Comparison of ENCODE assay signal across 8 mouse cellular contexts in the genomic region with DNA sequence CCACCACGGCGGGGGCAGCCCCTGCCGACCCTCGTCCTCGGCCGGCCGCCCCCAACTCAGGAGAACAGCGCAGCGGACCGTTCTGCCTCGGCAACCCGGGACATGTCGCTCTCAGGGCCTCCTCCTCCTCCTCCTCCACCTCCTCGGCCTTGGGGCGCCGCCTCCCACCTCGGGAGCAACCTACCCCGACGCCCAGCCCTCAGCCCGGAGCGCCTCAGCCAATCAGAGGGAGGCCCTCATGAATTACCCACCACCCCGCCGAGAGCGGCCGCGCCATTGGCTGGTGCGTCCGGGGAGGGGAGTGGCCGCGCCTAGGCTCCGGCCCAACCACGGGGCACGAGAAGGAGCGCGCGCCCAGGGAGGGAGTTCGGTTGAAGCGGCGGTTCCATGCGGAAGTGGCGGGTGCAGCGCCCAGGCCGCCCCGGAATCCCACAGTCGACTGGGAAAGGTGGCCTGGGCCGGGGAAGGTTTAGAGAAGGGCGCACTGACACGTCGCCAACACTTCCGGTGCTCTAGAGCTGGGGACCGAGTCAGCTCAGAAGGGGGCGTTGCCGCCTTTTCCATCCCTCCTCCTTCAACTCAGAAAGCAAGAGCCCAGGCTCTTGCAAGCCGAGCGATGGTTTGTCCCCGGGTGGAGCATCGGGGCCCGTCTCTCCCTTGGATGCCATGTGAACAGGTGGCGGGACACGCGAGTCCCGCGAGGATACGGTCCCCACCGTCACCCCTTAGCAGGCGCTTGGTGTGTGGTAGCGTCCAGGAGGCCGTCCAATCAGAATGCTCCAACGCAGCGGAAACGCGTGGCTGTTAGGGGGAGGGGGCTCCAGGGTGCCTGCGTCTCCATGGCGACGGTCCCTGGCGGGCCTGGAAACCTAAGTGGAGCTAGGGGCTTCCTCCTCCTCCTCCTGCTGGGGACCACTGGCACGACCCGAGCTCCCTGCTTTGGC. TPM values are rescaled to one million over a fixed set of nuclear protein-coding genes. Genes with fewer than 3 reads are reported as not detected.
DNase-seq lines count a peak whose midpoint lies in the region; ATAC-seq and TF ChIP-seq lines count a peak whose summit lies in the region.

A gene (minus strand): TSS at position 140 of the 944 bp plus-strand sequence.

- peak; percentile 98 to 99 for DNase-seq in B cell, adult 2 months
- DNase-seq in brain, adult 2 months (ENCODE audit: low read depth, low spot score): peak; percentile 99
- peak; percentile 85 for DNase-seq in liver, adult 2 months (ENCODE audit: extremely low read depth, low read depth, low spot score)
- DNase-seq in splenic B cell, adult 2 months (ENCODE audit: low read depth, low spot score): peak; percentile 98

- no peaks in the 10 kb centered on the region for H3K9me3 ChIP-seq in heart, embryonic 11.5 days (replicated peaks; ENCODE audit: control insufficient read depth, low read length)
- no peaks in the 10 kb centered on the region for H3K9me3 ChIP-seq in kidney, embryonic 16.5 days (ENCODE audit: low read length)

- peak within 1 kb of the TSS; percentile 97 for H3K9ac ChIP-seq in heart, embryonic 11.5 days (ENCODE audit: low read depth, low read length)
- peak within 1 kb of the TSS; percentile 96 for H3K9ac ChIP-seq in kidney, embryonic 16.5 days (replicated peaks; ENCODE audit: low read length)
- H3K9ac ChIP-seq in liver, adult 2 months (ENCODE audit: low read depth, low read length): peak within 1 kb of the TSS; percentile 93

- H3ac ChIP-seq in myocyte (ENCODE audit: control insufficient read depth, insufficient read length): peak within 1 kb of the TSS; percentile 98

- no peak for TF ChIP-seq CTCF in liver, adult 2 months (IDR thresholded peaks at IDR 0.05; ENCODE audit: low read depth, low read length)

- H3K4me3 ChIP-seq in heart, embryonic 11.5 days (ENCODE audit: low read depth, low read length): peak within 1 kb of the TSS; percentile 100
- peak within 1 kb of the TSS; percentile 83 for H3K4me3 ChIP-seq in kidney, embryonic 16.5 days (ENCODE audit: low read length)
- peak within 1 kb of the TSS; percentile 83 for H3K4me3 ChIP-seq in liver, adult 2 months (ENCODE audit: insufficient read depth, low read depth, low read length)
- H3K4me3 ChIP-seq in myocyte: peak within 1 kb of the TSS; percentile 83

- peaks cover 30% of the 10 kb centered on the region; the same call in 1 of the 2 replicates for H3K79me2 ChIP-seq in liver, adult 2 months (ENCODE audit: control insufficient read depth, insufficient read depth, low read length)
- H3K79me2 ChIP-seq in myocyte (ENCODE audit: control insufficient read depth, insufficient read depth): peaks cover 43% of the 10 kb centered on the region

- H3K4me1 ChIP-seq in heart, embryonic 11.5 days (ENCODE audit: control insufficient read depth, insufficient read depth, low read length): peaks cover 40% of the 10 kb centered on the region
- peaks cover 57% of the 10 kb centered on the region for H3K4me1 ChIP-seq in kidney, embryonic 16.5 days (ENCODE audit: insufficient read depth, low read length)
- H3K4me1 ChIP-seq in liver, adult 2 months (ENCODE audit: control insufficient read depth, insufficient read depth, low read length): peaks cover 6% of the 10 kb centered on the region; the same call in 1 of the 2 replicates

- ATAC-seq in erythroblast, adult 5-6 weeks (replicated peaks; ENCODE audit: low FRiP score, poor library complexity, severe bottlenecking): peak; percentile 95
- peak; percentile 99 for ATAC-seq in heart, embryonic 11.5 days (replicated peaks; ENCODE audit: insufficient number of reproducible peaks, low FRiP score, low TSS enrichment)
- ATAC-seq in kidney, embryonic 16.5 days (ENCODE audit: low FRiP score, low TSS enrichment): peak; percentile 98

- TF ChIP-seq POLR2A in liver, adult 2 months (IDR thresholded peaks at IDR 0.05; ENCODE audit: extremely low read depth, insufficient read depth, low read length): peak; percentile 93
- TF ChIP-seq POLR2A in myocyte (IDR thresholded peaks at IDR 0.05; ENCODE audit: insufficient read length, low read depth): peak; percentile 98

- peak within 1 kb of the TSS; percentile 75 for H3K4me2 ChIP-seq in heart, embryonic 11.5 days
- peak within 1 kb of the TSS; percentile 91 for H3K4me2 ChIP-seq in kidney, embryonic 16.5 days (replicated peaks; ENCODE audit: low read depth, low read length)
- H3K4me2 ChIP-seq in myocyte (ENCODE audit: low read depth): peak within 1 kb of the TSS; percentile 92

- no peaks in the 10 kb centered on the region for H3K36me3 ChIP-seq in heart, embryonic 11.5 days (ENCODE audit: control insufficient read depth, insufficient read depth, low read length)
- no peaks in the 10 kb centered on the region for H3K36me3 ChIP-seq in kidney, embryonic 16.5 days (ENCODE audit: insufficient read depth, low read length)
- no peaks in the 10 kb centered on the region for H3K36me3 ChIP-seq in liver, adult 2 months (ENCODE audit: control insufficient read depth, insufficient read depth, low read length)
- H3K36me3 ChIP-seq in myocyte (ENCODE audit: control insufficient read depth, insufficient read depth): no peaks in the 10 kb centered on the region
- no peaks in the 10 kb centered on the region for H3K36me3 ChIP-seq in splenic B cell, adult 2 months (ENCODE audit: control insufficient read depth, insufficient read depth, low read length, poor library complexity, severe bottlenecking)

- no peaks in the 10 kb centered on the region for H3K27me3 ChIP-seq in heart, embryonic 11.5 days (ENCODE audit: control insufficient read depth, insufficient read depth, low read length)
- no peaks in the 10 kb centered on the region for H3K27me3 ChIP-seq in kidney, embryonic 16.5 days (ENCODE audit: insufficient read depth, low read length)
- no peaks in the 10 kb centered on the region for H3K27me3 ChIP-seq in liver, adult 2 months (ENCODE audit: control insufficient read depth, insufficient read depth, low read length)
- H3K27me3 ChIP-seq in myocyte (ENCODE audit: control insufficient read depth, insufficient read depth, insufficient read length): no peaks in the 10 kb centered on the region
- H3K27me3 ChIP-seq in splenic B cell, adult 2 months (ENCODE audit: control insufficient read depth, insufficient read depth, low read length, poor library complexity, severe bottlenecking): no peaks in the 10 kb centered on the region

- under 1% methylated on average over 72 of the region's 78 CpGs for WGBS in heart, embryonic 11.5 days (ENCODE audit: insufficient replicate concordance)
- under 1% methylated on average over 73 of the region's 78 CpGs for WGBS in kidney, embryonic 16.5 days
- WGBS in liver, adult 2 months: under 1% methylated on average over 72 of the region's 78 CpGs

- peak within 1 kb of the TSS; percentile 95 for H3K27ac ChIP-seq in heart, embryonic 11.5 days (ENCODE audit: low read depth, low read length)
- peak within 1 kb of the TSS; percentile 99 for H3K27ac ChIP-seq in kidney, embryonic 16.5 days (ENCODE audit: low read length)
- H3K27ac ChIP-seq in liver, adult 2 months (replicated peaks; ENCODE audit: insufficient read depth, low read depth, low read length): peak within 1 kb of the TSS; percentile 68

TF ChIP-seq in myocyte, 11 proteins besides CTCF, POLR2A, EP300 and RAD21:
- TF ChIP-seq SRF (IDR thresholded peaks at IDR 0.05; ENCODE audit: control insufficient read depth, insufficient read length, low read depth): peak; percentile 27
- TF ChIP-seq REST (IDR thresholded peaks at IDR 0.05; ENCODE audit: insufficient read depth, insufficient read length): no peak
- TF ChIP-seq MYOD1 (IDR thresholded peaks at IDR 0.05; ENCODE audit: control insufficient read depth in 1 of 3, insufficient read length in 2 of 3, low read depth in 2 of 3): peak in 2 of 3 experiments; percentile 18 to 20
- no peak for TF ChIP-seq TCF3 (IDR thresholded peaks at IDR 0.05; ENCODE audit: insufficient read length, low read depth)
- TF ChIP-seq E2F4 (IDR thresholded peaks at IDR 0.05; ENCODE audit: insufficient read depth): peak; percentile 67
- peak in 1 of 3 experiments; percentile 33 for TF ChIP-seq MYOG (IDR thresholded peaks at IDR 0.05; ENCODE audit: control insufficient read depth in 1 of 3, insufficient read depth in 1 of 3, insufficient read length in 2 of 3, low read depth in 2 of 3)
- TF ChIP-seq MAX (IDR thresholded peaks at IDR 0.05; ENCODE audit: low read depth): no peak
- TF ChIP-seq POLR2AphosphoS2 (IDR thresholded peaks at IDR 0.05; ENCODE audit: insufficient read length, low read depth): peak; percentile 97
- no peak for TF ChIP-seq TCF12 (IDR thresholded peaks at IDR 0.05; ENCODE audit: insufficient read depth, poor library complexity, severe bottlenecking)
- TF ChIP-seq USF1 (IDR thresholded peaks at IDR 0.05; ENCODE audit: low read depth): no peak
- TF ChIP-seq CEBPB (IDR thresholded peaks at IDR 0.05; ENCODE audit: insufficient read depth, poor library complexity, severe bottlenecking): no peak

RNA-seq across cellular contexts. Expression of the gene that starts here (rescaled TPM):
- 43.5 and 51.9 TPM in 2 replicates for total RNA-seq in erythroblast, adult 5-6 weeks (2015; ENCODE audit: low replicate concordance)
- total RNA-seq in erythroblast, adult 5-6 weeks (2017; ENCODE audit: low replicate concordance): 34.8 and 42.3 TPM in 2 replicates
- polyA plus RNA-seq in heart, embryonic 11.5 days (2014; fragmentation: Nextera tagmentation; extraction: Ambion mirVana): 68.9 and 77.8 TPM in 2 replicates
- 85.0 and 86.2 TPM in 2 replicates for polyA plus RNA-seq in kidney, embryonic 16.5 days (2015; fragmentation: Nextera tagmentation; extraction: Ambion mirVana)
- 33.7 and 44.7 TPM in 2 replicates for total RNA-seq in liver, adult 2 months (2014; rRNA removed)
- polyA plus RNA-seq in liver, adult 2 months (2012; rRNA removed): 40.8 and 41.8 TPM in 2 replicates
- 112 TPM for polyA plus RNA-seq in myocyte (2012; fragmentation: generic; extraction: Trizol)

Comparison
In these comparisons a context has a peak if more than half of its experiments do, and no peak if none do; other contexts are left out.
1. Peak in every context shown above with its lines: DNase-seq, ATAC-seq, H3K4me3 ChIP-seq and H3K27ac ChIP-seq.